Mouse (Mus musculus): ENCODE measurements around the gene Trim2. TPM values are rescaled to one million over a fixed set of nuclear protein-coding genes. Genes with fewer than 3 reads are reported as not detected.

The Trim2 gene
- polyA plus RNA-seq, 1 experiment from 2014 or later, result 31.7 TPM

- no peak for ATAC-seq (ENCODE audit: insufficient read depth, low FRiP score, low read depth)
- 82% methylated on average over 4 of the region's 4 CpGs for WGBS
- no peak overlapping the region for H3K9ac ChIP-seq
Observed at GRCm38 (mm10) chr3:84278809-84279208, 27.9 kb downstream of the Trim2 start.

DNA sequence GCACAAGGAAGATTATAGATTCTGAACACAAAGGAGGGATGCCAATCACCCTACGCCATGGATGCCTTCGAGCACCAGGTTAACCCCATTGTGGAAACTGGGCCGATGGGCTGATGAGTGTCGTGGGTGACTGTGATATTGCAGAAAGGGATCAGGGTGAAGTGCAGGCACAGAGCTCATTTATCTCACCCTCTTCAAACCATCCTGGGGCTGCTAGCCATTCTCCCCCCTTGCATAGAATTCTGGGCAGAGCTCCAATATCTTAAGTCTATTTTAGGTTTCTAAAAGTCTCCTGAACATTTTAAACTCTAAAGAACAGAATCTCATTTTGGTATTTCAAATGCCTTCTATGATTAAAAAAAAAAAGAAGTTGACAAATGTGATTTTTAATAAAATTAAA, 31.6 kb downstream of the Trim2 start:
- Histone ChIP-seq H3K9me3 (no peaks in the 10 kb centered on the region), H3K36me3 (no peaks in the 10 kb centered on the region), H3K4me1 (0 out of 2 replicates have a peak, but pooled peaks cover 6% of the 10 kb centered on the region), H3K4me2 (no peak overlapping the region), H3K27ac (no peak overlapping the region), H3K4me3 (replicated peaks) (no peak overlapping the region), H3K27me3 (replicated peaks) (no peaks in the 10 kb centered on the region), H3K9ac (no peak overlapping the region)
- no peak for ATAC-seq (ENCODE audit: insufficient read depth, low FRiP score, low read depth)
- WGBS, result 81% methylated on average over 4 of the region's 4 CpGs

More at GRCm38 (mm10) chr3:84278809-84279208, 27.9 kb downstream of the Trim2 start:
- Histone ChIP-seq H3K9me3 (no peaks in the 10 kb centered on the region), H3K27ac (no peak overlapping the region), H3K4me2 (no peak overlapping the region), H3K4me1 (no peaks in the 10 kb centered on the region), H3K36me3 (no peaks in the 10 kb centered on the region), H3K27me3 (replicated peaks) (no peaks in the 10 kb centered on the region), H3K4me3 (replicated peaks) (no peak overlapping the region)

DNA sequence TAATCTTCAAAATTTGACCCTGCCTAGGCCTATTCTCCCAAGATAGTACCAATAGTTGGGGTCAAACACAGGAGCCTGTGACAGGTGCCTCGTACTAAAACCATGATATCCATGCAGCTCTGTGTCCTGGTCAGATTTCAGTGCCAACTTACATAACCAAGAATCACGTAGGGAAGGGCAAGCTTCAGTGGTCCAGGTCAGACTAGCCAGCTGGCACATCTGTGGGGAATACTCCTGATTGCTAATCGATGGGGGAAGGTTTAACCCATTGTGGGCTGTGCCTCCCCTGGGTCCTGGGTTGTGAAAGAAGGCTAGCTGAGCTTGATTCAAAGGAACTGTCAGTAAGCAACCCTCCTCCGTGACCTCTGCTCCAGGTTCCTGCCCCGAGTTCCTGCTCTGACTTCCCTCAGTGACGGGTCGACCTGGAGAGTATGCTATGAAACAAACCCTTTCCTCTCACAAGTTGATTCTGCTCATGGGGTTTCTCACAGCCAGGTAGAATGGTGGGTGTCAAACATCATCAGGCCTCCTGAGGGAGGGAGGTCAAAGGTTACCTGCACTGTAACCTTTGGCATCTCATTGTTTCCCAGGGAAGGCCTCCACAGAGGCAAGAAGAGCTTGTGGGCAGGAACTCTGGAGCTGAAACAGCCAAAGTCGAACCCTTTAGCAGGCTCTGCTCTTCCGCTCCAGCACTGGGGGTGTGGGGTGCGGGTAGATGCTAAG, 34.2 kb downstream of the Trim2 start:
- no peak for ATAC-seq (ENCODE audit: insufficient read depth, low FRiP score, low read depth)
- H3K4me1 ChIP-seq, result peaks cover 12% of the 10 kb centered on the region; the same call in 1 of the 2 replicates
- H3K36me3 ChIP-seq, result no peaks in the 10 kb centered on the region
- H3K4me3 ChIP-seq (replicated peaks), result no peak overlapping the region
- 81% methylated on average over 10 of the region's 10 CpGs for WGBS
- no peak overlapping the region for H3K4me2 ChIP-seq
- no peak overlapping the region for H3K9ac ChIP-seq
- no peaks in the 10 kb centered on the region for H3K9me3 ChIP-seq
- no peak overlapping the region for H3K27ac ChIP-seq
- H3K27me3 ChIP-seq (replicated peaks), result no peaks in the 10 kb centered on the region; the same call in 1 of the 2 replicates

GRCm38 (mm10) chr3:84271794-84272193, 34.9 kb downstream of the Trim2 start:
- Histone ChIP-seq H3K36me3 (no peaks in the 10 kb centered on the region), H3K9ac (no peak overlapping the region), H3K4me3 (replicated peaks) (no peak overlapping the region), H3K4me1 (peaks cover 12% of the 10 kb centered on the region; the same call in 1 of the 2 replicates), H3K9me3 (no peaks in the 10 kb centered on the region), H3K4me2 (no peak overlapping the region), H3K27me3 (replicated peaks) (no peaks in the 10 kb centered on the region; the same call in 1 of the 2 replicates), H3K27ac (no peak overlapping the region)
- WGBS, result 83% methylated on average over 10 of the region's 10 CpGs
- ATAC-seq (ENCODE audit: insufficient read depth, low FRiP score, low read depth), result no peak

DNA sequence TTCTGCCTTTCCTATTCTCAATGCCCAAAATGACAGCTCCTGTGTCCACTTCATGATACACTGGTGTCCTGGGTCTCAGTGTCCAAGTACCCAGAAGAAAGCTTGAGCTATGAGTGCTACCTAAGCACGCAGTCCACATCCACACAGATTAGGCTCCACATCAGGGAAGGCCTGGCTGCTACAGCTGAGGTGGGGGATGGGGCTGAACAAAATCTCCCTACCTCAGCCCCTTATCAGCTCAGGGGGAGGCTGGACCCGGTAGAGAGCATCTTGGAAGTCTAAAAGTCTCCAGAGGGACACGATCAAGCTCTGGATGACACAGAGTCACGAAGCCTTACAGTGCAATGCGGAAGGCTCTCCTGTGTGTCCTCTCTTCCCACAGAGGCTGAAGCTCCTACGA, 35.6 kb downstream of the Trim2 start:
- Histone ChIP-seq H3K36me3 (no peaks in the 10 kb centered on the region), H3K9ac (no peak overlapping the region), H3K4me3 (replicated peaks) (no peak overlapping the region), H3K4me2 (no peak overlapping the region; the same call in 1 of the 2 replicates), H3K4me1 (peaks cover 12% of the 10 kb centered on the region; the same call in 1 of the 2 replicates), H3K27me3 (replicated peaks) (no peaks in the 10 kb centered on the region; the same call in 1 of the 2 replicates), H3K9me3 (no peaks in the 10 kb centered on the region), H3K27ac (peak overlapping the region; percentile 57)
- 61% methylated on average over 6 of the region's 6 CpGs for WGBS
- 0 out of 2 replicates have a peak, but pooled peaks have one; percentile 13 for ATAC-seq (ENCODE audit: insufficient read depth, low FRiP score, low read depth)

DNA sequence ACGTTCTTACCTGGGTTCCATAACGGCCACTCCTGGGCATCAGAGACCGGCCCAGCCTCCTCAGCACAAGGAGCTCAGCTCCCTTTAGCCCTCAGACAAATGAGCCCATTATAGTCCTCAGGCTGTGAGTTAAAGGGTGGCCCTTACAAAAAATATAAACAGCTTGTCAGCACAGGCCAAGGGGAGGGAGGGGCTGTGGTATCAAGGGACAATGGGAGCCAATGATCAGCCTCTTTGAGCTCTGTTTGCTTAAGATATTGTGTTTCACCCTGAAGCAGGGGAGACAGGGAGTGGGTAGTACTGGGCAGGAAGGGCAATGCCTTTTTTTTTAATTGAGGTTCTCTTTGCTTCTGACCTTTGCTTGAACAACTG, 36.1 kb downstream of the Trim2 start:
- Histone ChIP-seq H3K36me3 (no peaks in the 10 kb centered on the region), H3K9me3 (no peaks in the 10 kb centered on the region), H3K9ac (no peak overlapping the region), H3K4me1 (peaks cover 12% of the 10 kb centered on the region; the same call in 1 of the 2 replicates), H3K4me2 (peak overlapping the region; percentile 49), H3K27ac (peak overlapping the region; percentile 63), H3K27me3 (replicated peaks) (no peaks in the 10 kb centered on the region; the same call in 1 of the 2 replicates), H3K4me3 (replicated peaks) (peak overlapping the region; percentile 26)
- 8% methylated on average over 3 of the region's 3 CpGs for WGBS
- ATAC-seq (ENCODE audit: insufficient read depth, low FRiP score, low read depth), result peak; percentile 82

GRCm38 (mm10) chr3:84269987-84270623, 36.6 kb downstream of the Trim2 start:
- peak; percentile 41; the same call in 1 of the 2 replicates for ATAC-seq (ENCODE audit: insufficient read depth, low FRiP score, low read depth)
- H3K27ac ChIP-seq, result peak overlapping the region; percentile 63; the same call in 1 of the 2 replicates

DNA sequence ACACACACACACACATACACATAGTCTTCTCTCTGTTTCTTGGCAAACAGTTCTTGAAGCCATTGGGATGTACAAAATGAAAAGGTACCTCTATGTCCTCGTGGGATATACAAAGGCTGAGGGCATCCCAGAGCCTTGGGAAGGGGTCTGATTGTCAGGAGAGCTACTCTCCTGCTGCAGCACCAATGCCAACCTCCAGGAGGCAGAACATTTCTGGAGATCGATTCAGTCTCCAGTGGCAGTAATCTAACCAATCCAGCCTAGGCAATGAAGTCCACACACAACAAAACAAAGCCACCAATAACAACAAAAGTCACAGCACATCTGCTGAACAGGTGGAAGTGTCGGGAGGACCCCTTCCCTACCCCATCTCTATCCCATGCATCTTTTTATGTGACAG, 38.2 kb downstream of the Trim2 start:
- Histone ChIP-seq H3K27ac (no peak overlapping the region), H3K9ac (no peak overlapping the region), H3K36me3 (no peaks in the 10 kb centered on the region)

More at GRCm38 (mm10) chr3:84269987-84270623, 36.6 kb downstream of the Trim2 start:
- 15% methylated on average over 13 of the region's 13 CpGs for WGBS
- Histone ChIP-seq H3K9ac (no peak overlapping the region), H3K36me3 (no peaks in the 10 kb centered on the region), H3K4me3 (replicated peaks) (peak overlapping the region; percentile 26), H3K4me2 (peak overlapping the region; percentile 49), H3K9me3 (no peaks in the 10 kb centered on the region), H3K4me1 (peaks cover 12% of the 10 kb centered on the region; the same call in 1 of the 2 replicates), H3K27me3 (replicated peaks) (no peaks in the 10 kb centered on the region; the same call in 1 of the 2 replicates)

GRCm38 (mm10) chr3:84266391-84266931, 40.2 kb downstream of the Trim2 start:
- H3K9ac ChIP-seq, result no peak overlapping the region
- H3K9me3 ChIP-seq, result no peaks in the 10 kb centered on the region
- 57% methylated on average over 3 of the region's 3 CpGs for WGBS
- ATAC-seq (ENCODE audit: insufficient read depth, low FRiP score, low read depth), result no peak
- H3K27ac ChIP-seq, result no peak overlapping the region
- H3K27me3 ChIP-seq (replicated peaks), result no peaks in the 10 kb centered on the region; the same call in 1 of the 2 replicates
- no peak overlapping the region for H3K4me3 ChIP-seq (replicated peaks)
- no peaks in the 10 kb centered on the region for H3K36me3 ChIP-seq
- peaks cover 19% of the 10 kb centered on the region; the same call in 1 of the 2 replicates for H3K4me1 ChIP-seq
- no peak overlapping the region for H3K4me2 ChIP-seq

More for the DNA sequence above, 38.2 kb downstream of the Trim2 start:
- H3K27me3 ChIP-seq (replicated peaks), result no peaks in the 10 kb centered on the region; the same call in 1 of the 2 replicates
- ATAC-seq (ENCODE audit: insufficient read depth, low FRiP score, low read depth), result no peak
- no peak overlapping the region for H3K4me3 ChIP-seq (replicated peaks)
- no peaks in the 10 kb centered on the region for H3K9me3 ChIP-seq
- peaks cover 12% of the 10 kb centered on the region; the same call in 1 of the 2 replicates for H3K4me1 ChIP-seq
- WGBS, result 51% methylated on average over 3 of the region's 3 CpGs
- no peak overlapping the region for H3K4me2 ChIP-seq

- Histone ChIP-seq H3K27ac (no peak overlapping the region), H3K9ac (no peak overlapping the region)
- no peak for ATAC-seq (ENCODE audit: insufficient read depth, low FRiP score, low read depth)
Observed at GRCm38 (mm10) chr3:84265084-84265483, 41.6 kb downstream of the Trim2 start.

DNA sequence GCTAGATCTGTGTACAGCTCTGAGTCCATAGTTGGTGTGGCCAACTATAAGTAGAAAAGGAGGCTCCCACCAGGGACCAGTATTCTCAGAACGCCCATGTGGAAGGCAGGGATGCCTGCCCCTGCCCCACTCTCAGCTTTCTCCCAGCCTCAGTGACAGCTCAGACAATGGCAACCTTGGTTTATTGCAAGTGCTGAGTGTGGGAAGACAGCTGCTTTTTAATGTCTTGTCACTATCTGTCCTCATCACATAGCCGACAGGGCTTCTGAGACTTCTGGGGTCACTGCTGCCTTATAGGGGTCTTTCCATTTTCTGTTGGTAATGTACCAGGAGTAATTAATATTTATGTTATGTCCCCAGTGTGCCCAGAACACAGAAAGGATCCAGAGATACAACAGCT, 42.3 kb downstream of the Trim2 start:
- no peak overlapping the region for H3K4me2 ChIP-seq
- no peak overlapping the region for H3K27ac ChIP-seq
- peaks cover 7% of the 10 kb centered on the region; the same call in 1 of the 2 replicates for H3K4me1 ChIP-seq
- 77% methylated on average over 2 of the region's 2 CpGs for WGBS
- H3K9ac ChIP-seq, result no peak overlapping the region
- no peaks in the 10 kb centered on the region for H3K9me3 ChIP-seq
- no peaks in the 10 kb centered on the region; the same call in 1 of the 2 replicates for H3K27me3 ChIP-seq (replicated peaks)
- no peak overlapping the region for H3K4me3 ChIP-seq (replicated peaks)
- no peak for ATAC-seq (ENCODE audit: insufficient read depth, low FRiP score, low read depth)
- H3K36me3 ChIP-seq, result no peaks in the 10 kb centered on the region

More at GRCm38 (mm10) chr3:84265084-84265483, 41.6 kb downstream of the Trim2 start:
- H3K27me3 ChIP-seq (replicated peaks), result no peaks in the 10 kb centered on the region; the same call in 1 of the 2 replicates
- WGBS, result 69% methylated on average over 1 of the region's 1 CpGs
- no peak overlapping the region for H3K4me3 ChIP-seq (replicated peaks)
- no peaks in the 10 kb centered on the region for H3K36me3 ChIP-seq
- no peaks in the 10 kb centered on the region for H3K9me3 ChIP-seq
- no peak overlapping the region for H3K4me2 ChIP-seq
- H3K4me1 ChIP-seq, result peaks cover 13% of the 10 kb centered on the region; the same call in 1 of the 2 replicates
